Mouse (Mus musculus): Measurements from ENCODE around the gene Gm49373. TPM values are rescaled to one million over a fixed set of nuclear protein-coding genes. Genes with fewer than 3 reads are reported as not detected.
A peak's percentile ranks its signal among the peaks of the same experiment; 100 is the strongest.

Gm49373 gene
- polyA plus RNA-seq, 1 experiment: 2.7 TPM

- no peak for TF ChIP-seq POLR2A (IDR thresholded peaks at IDR 0.05; ENCODE audit: extremely low read depth, insufficient read depth, low read length)
- TF ChIP-seq CTCF (IDR thresholded peaks at IDR 0.05; ENCODE audit: extremely low read depth, insufficient read depth, low read length): no peak
- no peak overlapping the region for H3K27ac ChIP-seq (ENCODE audit: insufficient read depth, low read length)
- peaks cover 5% of the 10 kb centered on the region for H3K4me1 ChIP-seq (ENCODE audit: control insufficient read depth, insufficient read depth, low read length)
- no peak overlapping the region for H3K4me3 ChIP-seq (ENCODE audit: insufficient read depth, low read length)
Observed at GRCm38 (mm10) chr9:21102076-21102475, 29.2 kb upstream of the Gm49373 start.

DNA sequence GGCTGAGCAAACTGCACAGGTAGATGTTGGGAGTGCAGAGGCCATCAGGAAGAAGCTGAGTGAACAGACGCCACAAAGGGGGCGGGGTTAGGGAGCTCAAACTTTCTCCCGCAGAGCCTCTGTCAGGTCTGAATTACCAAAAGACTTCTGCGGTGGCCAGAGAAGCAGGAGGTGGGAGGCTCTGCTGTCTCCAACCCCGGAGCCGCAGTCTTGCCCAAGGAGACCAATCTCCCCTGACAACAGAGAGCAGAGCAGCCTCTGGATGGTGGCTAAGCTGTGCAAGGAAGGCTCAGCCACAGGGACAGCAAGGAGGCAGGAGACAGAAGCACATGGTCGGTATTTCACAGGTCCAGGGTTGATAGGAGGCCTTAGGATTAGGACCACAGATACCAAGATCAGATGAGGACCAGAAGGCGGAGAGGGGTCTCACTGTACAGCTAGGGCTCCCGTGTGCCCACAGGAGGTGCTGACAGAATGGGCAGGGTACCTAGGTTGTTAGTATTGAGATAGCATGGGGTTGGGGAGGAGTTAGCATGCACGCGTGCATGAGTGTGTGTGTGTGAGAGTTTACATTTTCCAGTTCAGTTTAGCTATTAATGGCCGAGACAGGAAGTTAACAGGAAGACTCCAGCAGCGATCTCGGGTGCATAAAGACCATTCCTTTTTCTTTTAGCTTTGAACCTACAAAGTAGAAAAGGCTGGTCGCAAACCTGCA lies 27.7 kb upstream of the Gm49373 start:
- no peak overlapping the region for H3K4me3 ChIP-seq (ENCODE audit: insufficient read depth, low read length)
- TF ChIP-seq CTCF (IDR thresholded peaks at IDR 0.05; ENCODE audit: extremely low read depth, insufficient read depth, low read length) (no peak), POLR2A (IDR thresholded peaks at IDR 0.05; ENCODE audit: extremely low read depth, insufficient read depth, low read length) (no peak)
- H3K4me1 ChIP-seq (ENCODE audit: control insufficient read depth, insufficient read depth, low read length): peaks cover 4% of the 10 kb centered on the region
- no peak overlapping the region for H3K27ac ChIP-seq (ENCODE audit: insufficient read depth, low read length)

- H3K4me3 ChIP-seq (ENCODE audit: insufficient read depth, low read length): no peak overlapping the region
- TF ChIP-seq POLR2A (IDR thresholded peaks at IDR 0.05; ENCODE audit: extremely low read depth, insufficient read depth, low read length) (no peak), CTCF (IDR thresholded peaks at IDR 0.05; ENCODE audit: extremely low read depth, insufficient read depth, low read length) (no peak)
- no peaks in the 10 kb centered on the region for H3K4me1 ChIP-seq (ENCODE audit: control insufficient read depth, insufficient read depth, low read length)
- peak overlapping the region; percentile 12; the same call in 1 of the 2 replicates for H3K27ac ChIP-seq (ENCODE audit: insufficient read depth, low read length)
Observed at GRCm38 (mm10) chr9:21097793-21098192, 24.9 kb upstream of the Gm49373 start.

DNA sequence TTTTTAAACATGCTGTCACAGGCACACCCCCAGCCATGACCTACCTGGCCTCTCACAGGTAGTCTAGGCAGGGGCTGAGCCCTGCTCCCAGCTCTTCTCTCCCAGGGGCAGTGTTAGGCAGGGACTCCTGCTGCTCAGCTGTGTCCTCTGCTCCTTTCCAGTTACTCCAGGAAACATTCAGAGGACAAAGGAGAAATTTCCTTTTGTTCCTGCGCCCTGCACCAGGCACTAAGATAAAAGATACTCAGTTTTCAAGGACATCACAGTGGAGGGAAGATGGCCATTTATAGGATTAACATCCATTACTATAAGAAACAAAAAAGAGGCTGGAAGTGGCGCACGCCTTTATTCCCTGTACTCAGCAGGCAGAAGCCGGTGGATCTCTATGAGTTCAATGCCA lies 23.1 kb upstream of the Gm49373 start:
- H3K4me1 ChIP-seq (ENCODE audit: control insufficient read depth, insufficient read depth, low read length): no peaks in the 10 kb centered on the region
- TF ChIP-seq POLR2A (IDR thresholded peaks at IDR 0.05; ENCODE audit: extremely low read depth, insufficient read depth, low read length) (no peak), CTCF (IDR thresholded peaks at IDR 0.05; ENCODE audit: extremely low read depth, insufficient read depth, low read length) (no peak)
- no peak overlapping the region for H3K4me3 ChIP-seq (ENCODE audit: insufficient read depth, low read length)
- no peak overlapping the region for H3K27ac ChIP-seq (ENCODE audit: insufficient read depth, low read length)

DNA sequence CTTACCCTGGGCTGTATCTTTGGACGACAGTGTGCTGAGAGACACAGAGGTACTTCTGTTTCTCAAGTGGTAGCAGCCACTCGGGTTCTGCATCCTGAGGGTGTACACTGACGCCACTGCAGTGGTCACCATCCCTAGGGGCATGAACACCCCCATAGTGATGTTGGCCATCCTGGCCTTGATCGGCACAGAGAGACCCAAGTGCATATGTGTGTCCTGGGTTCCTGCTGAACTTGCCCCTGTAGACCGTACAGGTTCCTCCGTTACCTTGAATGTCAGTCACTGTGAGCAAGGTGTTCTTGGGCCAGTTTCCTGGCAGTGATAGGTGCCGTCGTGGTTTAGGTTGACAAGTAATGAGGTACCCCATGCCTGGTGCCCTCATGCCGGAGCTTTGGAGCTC lies 20.5 kb upstream of the Gm49373 start:
- Histone ChIP-seq H3K4me1 (ENCODE audit: control insufficient read depth, insufficient read depth, low read length) (peaks cover 5% of the 10 kb centered on the region; the same call in 1 of the 2 replicates), H3K27ac (ENCODE audit: insufficient read depth, low read length) (no peak overlapping the region), H3K4me3 (ENCODE audit: insufficient read depth, low read length) (no peak overlapping the region)
- TF ChIP-seq POLR2A (IDR thresholded peaks at IDR 0.05; ENCODE audit: extremely low read depth, insufficient read depth, low read length) (no peak), CTCF (IDR thresholded peaks at IDR 0.05; ENCODE audit: extremely low read depth, insufficient read depth, low read length) (no peak)

- TF ChIP-seq POLR2A (IDR thresholded peaks at IDR 0.05; ENCODE audit: extremely low read depth, insufficient read depth, low read length) (peak; percentile 85), CTCF (IDR thresholded peaks at IDR 0.05; ENCODE audit: extremely low read depth, insufficient read depth, low read length) (no peak)
- peak within 1 kb of the TSS; percentile 90 for H3K4me3 ChIP-seq (ENCODE audit: insufficient read depth, low read length)
- H3K4me1 ChIP-seq (ENCODE audit: control insufficient read depth, insufficient read depth, low read length): peaks cover 5% of the 10 kb centered on the region; the same call in 1 of the 2 replicates
- peak within 1 kb of the TSS; percentile 61 for H3K27ac ChIP-seq (ENCODE audit: insufficient read depth, low read length)
Observed at GRCm38 (mm10) chr9:21091707-21092320, 18.9 kb upstream of the Gm49373 start, which contains the start of the genes Gm38431 and Raver1. Gene Gm38431, minus strand, starts transcription at chr9:21091997. Gene Raver1, minus strand, starts transcription at chr9:21092008.

GRCm38 (mm10) chr9:21090972-21091706 lies 18.2 kb upstream of the Gm49373 start:
- TF ChIP-seq POLR2A (IDR thresholded peaks at IDR 0.05; ENCODE audit: extremely low read depth, insufficient read depth, low read length) (no peak; the same call in 1 of the 2 replicates), CTCF (IDR thresholded peaks at IDR 0.05; ENCODE audit: extremely low read depth, insufficient read depth, low read length) (no peak)
- Histone ChIP-seq H3K27ac (ENCODE audit: insufficient read depth, low read length) (no peak overlapping the region), H3K4me1 (ENCODE audit: control insufficient read depth, insufficient read depth, low read length) (peaks cover 5% of the 10 kb centered on the region; the same call in 1 of the 2 replicates), H3K4me3 (ENCODE audit: insufficient read depth, low read length) (peak overlapping the region; percentile 90)

GRCm38 (mm10) chr9:21090537-21090936 lies 17.6 kb upstream of the Gm49373 start:
- Histone ChIP-seq H3K27ac (ENCODE audit: insufficient read depth, low read length) (no peak overlapping the region), H3K4me1 (ENCODE audit: control insufficient read depth, insufficient read depth, low read length) (peaks cover 5% of the 10 kb centered on the region; the same call in 1 of the 2 replicates), H3K4me3 (ENCODE audit: insufficient read depth, low read length) (peak overlapping the region; percentile 90)
- TF ChIP-seq POLR2A (IDR thresholded peaks at IDR 0.05; ENCODE audit: extremely low read depth, insufficient read depth, low read length) (no peak), CTCF (IDR thresholded peaks at IDR 0.05; ENCODE audit: extremely low read depth, insufficient read depth, low read length) (no peak)

DNA sequence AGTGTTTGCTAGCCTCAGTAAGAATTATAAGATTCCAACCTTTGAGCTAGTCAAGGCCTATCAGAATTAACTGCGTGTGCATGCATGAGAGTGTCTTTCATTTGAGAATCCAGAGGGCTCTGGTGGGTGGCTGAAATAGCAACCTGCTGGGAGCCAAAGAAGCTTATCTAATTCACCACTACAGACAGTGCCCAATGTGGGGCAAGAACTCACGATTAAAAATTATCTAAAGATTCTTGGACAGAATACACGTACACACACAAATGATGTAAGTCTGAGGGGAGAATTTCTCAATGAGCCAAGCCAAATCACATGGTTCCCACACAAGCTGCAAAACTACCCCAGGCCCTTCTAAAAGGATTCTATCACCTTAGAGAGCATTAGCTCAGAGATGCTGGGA lies 10.4 kb upstream of the Gm49373 start:
- TF ChIP-seq CTCF (IDR thresholded peaks at IDR 0.05; ENCODE audit: extremely low read depth, insufficient read depth, low read length) (no peak), POLR2A (IDR thresholded peaks at IDR 0.05; ENCODE audit: extremely low read depth, insufficient read depth, low read length) (no peak)
- Histone ChIP-seq H3K4me3 (ENCODE audit: insufficient read depth, low read length) (no peak overlapping the region), H3K27ac (ENCODE audit: insufficient read depth, low read length) (no peak overlapping the region), H3K4me1 (ENCODE audit: control insufficient read depth, insufficient read depth, low read length) (no peaks in the 10 kb centered on the region; the same call in 1 of the 2 replicates)
